Mouse (Mus musculus) lung, adult 2 months (tissue): Measurements from ENCODE around the gene H13. TPM values are rescaled to one million over a fixed set of nuclear protein-coding genes. Genes with fewer than 3 reads are reported as not detected.
A peak's percentile ranks its signal among the peaks of the same experiment; 100 is the strongest.

Experiments used
- DNase-seq: peaks from one replicate; pipeline ENCODE4 v3.0.0; 2022
- H3K4me1 ChIP-seq: fragments of 200-500 bp; 2 replicates; pipeline ENCODE4 v1.6.1; 2011; ENCODE audit warnings: low read length; ENCODE audit not compliant: control insufficient read depth, insufficient read depth
- H3K4me3 ChIP-seq: fragments of 200-500 bp; replicated peaks from 2 replicates; pipeline ENCODE3; 2011; ENCODE audit warnings: low read depth, mild to moderate bottlenecking, control low read depth, low read length; ENCODE audit errors: extremely low read depth
- CTCF ChIP-seq: fragments of 200-500 bp; IDR thresholded peaks from 2 replicates; pipeline ENCODE4 v1.5.1; 2011; ENCODE audit warnings: mild to moderate bottlenecking, low read length, control low read depth; ENCODE audit not compliant: insufficient read depth
- POLR2A ChIP-seq: fragments of 200-500 bp; IDR thresholded peaks from 2 replicates; pipeline ENCODE4 v1.6.1; 2011; ENCODE audit warnings: low read depth, mild to moderate bottlenecking, control low read depth, low read length, borderline replicate concordance; ENCODE audit errors: extremely low read depth
- WGBS: fragments of 180-500 bp; shearing (Covaris S2); methylation state at CpG from one replicate; pipeline ENCODE4 v1.1.7; 2018; 5-methylcytosine and 5-hydroxymethylcytosine counted together
- polyA plus RNA-seq: library from polyadenylated mRNA; depleted of rRNA; stranded (reverse); fragments of >200 nt; gene quantifications from 2 replicates; pipeline ENCODE4 v1.2.3, GENCODE M21; 2012; rRNA removed

H13 gene
- polyA plus RNA-seq = 125 and 149 TPM in 2 replicates

DNA sequence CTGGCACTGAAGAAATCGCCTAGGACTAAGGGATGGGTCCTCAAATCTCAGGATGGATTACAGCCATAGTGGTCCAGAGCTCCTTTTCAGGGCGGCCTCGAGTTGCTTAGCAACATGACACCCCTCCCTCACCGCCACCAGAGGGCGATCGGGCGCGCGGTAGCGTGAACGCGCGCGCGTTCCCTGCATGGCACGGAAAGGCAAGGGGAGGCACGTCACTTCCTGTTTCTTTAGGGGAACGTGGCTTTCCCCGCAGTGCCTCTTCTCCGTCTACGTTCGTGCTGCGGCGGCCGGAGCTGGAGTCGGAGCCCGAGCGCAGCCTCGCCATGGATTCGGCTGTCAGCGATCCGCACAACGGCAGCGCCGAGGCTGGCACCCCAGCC is at the start of gene H13:
H13 (plus strand) TSS at position 206 of the 383 bp plus-strand sequence.
- under 1% methylated on average over 35 of the region's 35 CpGs for WGBS
- H3K4me3 ChIP-seq = peak within 1 kb of the TSS; percentile 77
- peaks cover 18% of the 10 kb centered on the region for H3K4me1 ChIP-seq
- peak; percentile 90 for TF ChIP-seq CTCF
- peak; percentile 98 for TF ChIP-seq POLR2A
- DNase-seq = peak; percentile 90

- H3K4me3 ChIP-seq = no peak overlapping the region
- TF ChIP-seq POLR2A (no peak), CTCF (no peak)
- no peaks in the 10 kb centered on the region for H3K4me1 ChIP-seq
- DNase-seq = no peak
- 50% methylated on average over 9 of the region's 9 CpGs for WGBS
Measured at GRCm38 (mm10) chr2:152620367-152621134, 48.7 kb upstream of the H13 start.

DNA sequence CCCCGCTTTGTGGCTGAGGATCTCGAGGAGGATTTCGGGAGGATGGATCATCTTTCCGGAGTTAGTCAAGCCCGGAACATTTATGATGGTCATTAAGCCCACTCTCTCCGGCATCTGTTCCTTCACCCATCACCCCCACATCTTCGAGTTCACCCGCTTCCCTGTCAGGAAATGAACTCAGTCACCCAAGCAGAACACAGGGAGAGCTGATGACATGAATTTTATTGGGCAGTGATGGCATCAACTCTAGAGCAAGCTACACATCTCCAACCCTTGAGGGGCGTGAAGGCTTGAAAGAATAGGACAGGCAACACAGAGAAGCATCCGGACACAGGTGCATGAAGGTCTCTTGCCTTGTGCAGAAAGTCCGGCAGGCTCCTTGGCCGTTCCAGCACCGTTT is 47.1 kb upstream of the H13 start:
- TF ChIP-seq CTCF (no peak), POLR2A (no peak)
- Histone ChIP-seq H3K4me3 (no peak overlapping the region), H3K4me1 (no peaks in the 10 kb centered on the region)
- DNase-seq = no peak
- 84% methylated on average over 13 of the region's 13 CpGs for WGBS

- 81% methylated on average over 7 of the region's 7 CpGs for WGBS
- H3K4me3 ChIP-seq = no peak within 1 kb of the TSS
- no peak for DNase-seq
- H3K4me1 ChIP-seq = no peaks in the 10 kb centered on the region
- TF ChIP-seq CTCF = no peak
- no peak for TF ChIP-seq POLR2A
Measured at GRCm38 (mm10) chr2:152622953-152623352, 46.3 kb upstream of the H13 start, which contains the start of gene Defb25. TSS of gene Defb25 (minus strand) at chr2:152623053.

DNA sequence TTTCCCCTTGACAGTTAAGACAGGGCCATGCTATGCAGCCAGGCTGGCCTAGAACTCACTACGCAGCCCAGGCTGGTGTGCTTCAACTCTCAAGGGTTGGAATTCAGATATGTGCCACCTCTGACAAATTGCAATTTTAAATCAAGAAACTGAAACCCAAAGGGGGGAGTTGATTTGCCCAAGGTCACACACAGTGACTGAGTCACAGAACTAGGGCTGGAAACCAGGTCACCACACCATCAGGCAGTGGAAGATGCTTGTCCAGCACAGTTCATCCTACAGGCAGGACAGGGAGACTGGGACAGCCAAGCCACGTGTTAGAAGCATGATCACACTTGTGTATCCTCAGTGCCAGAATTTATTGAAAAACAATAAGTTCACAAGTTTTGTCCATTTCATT is 44.7 kb upstream of the H13 start:
- Histone ChIP-seq H3K4me1 (no peaks in the 10 kb centered on the region), H3K4me3 (no peak overlapping the region)
- no peak for TF ChIP-seq POLR2A
- no peak for TF ChIP-seq CTCF
- 83% methylated on average over 2 of the region's 2 CpGs for WGBS
- DNase-seq = no peak

- TF ChIP-seq POLR2A = no peak
- no peak for TF ChIP-seq CTCF
- no peak for DNase-seq
- Histone ChIP-seq H3K4me1 (no peaks in the 10 kb centered on the region), H3K4me3 (no peak overlapping the region)
- 15% methylated on average over 1 of the region's 1 CpGs for WGBS
Measured at GRCm38 (mm10) chr2:152625256-152625655, 44.0 kb upstream of the H13 start.

DNA sequence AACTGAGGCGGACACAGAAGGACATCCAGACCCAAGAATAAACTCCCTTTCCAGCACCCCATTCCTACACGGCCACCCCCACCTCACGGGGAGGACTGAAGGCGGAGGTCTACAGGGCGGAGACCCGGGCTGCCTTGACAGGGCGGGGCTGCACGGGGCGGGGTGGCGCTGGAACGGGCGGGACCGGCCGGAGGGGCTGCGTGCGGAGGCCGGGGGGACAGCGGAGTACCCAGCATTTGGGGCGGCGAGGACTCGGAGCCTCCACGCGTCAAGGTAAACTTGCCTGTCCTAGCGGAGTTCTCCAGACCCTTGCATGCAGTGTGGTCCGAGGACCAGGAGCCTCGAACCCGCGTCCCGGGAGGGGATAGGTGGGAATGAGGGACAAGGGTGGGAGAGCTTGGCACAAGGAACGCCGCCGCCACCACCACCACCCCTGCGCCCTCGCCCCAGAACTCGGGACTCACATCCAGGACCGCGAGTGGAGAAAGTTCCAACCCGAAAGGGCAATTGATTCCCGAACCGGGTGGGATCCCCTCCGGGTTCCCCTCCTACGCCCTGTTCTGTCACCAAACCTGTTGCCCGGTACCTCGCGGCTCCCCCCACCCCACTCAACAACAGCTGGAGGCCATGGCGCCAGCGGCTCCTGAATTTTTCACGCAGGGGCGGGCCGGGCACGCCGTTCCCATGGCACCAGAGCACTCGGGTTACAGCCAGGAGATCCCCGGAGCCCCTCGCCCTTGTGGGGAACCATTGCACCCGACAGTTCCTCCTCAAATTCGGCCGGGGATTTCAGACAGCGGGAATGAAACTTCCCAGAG is 42.3 kb upstream of the H13 start, which contains the start of gene Rem1:
Rem1 (plus strand) TSS at position 178 of the 818 bp plus-strand sequence.
- 3% methylated on average over 59 of the region's 59 CpGs for WGBS
- Histone ChIP-seq H3K4me1 (no peaks in the 10 kb centered on the region), H3K4me3 (peak within 1 kb of the TSS; percentile 61)
- TF ChIP-seq POLR2A = peak; percentile 50; the same call in 1 of the 2 replicates
- no peak for TF ChIP-seq CTCF
- no peak for DNase-seq

GRCm38 (mm10) chr2:152628066-152628465 is 41.2 kb upstream of the H13 start:
- DNase-seq = no peak
- Histone ChIP-seq H3K4me3 (peak overlapping the region; percentile 26), H3K4me1 (no peaks in the 10 kb centered on the region)
- 42% methylated on average over 17 of the region's 17 CpGs for WGBS
- no peak for TF ChIP-seq POLR2A
- no peak for TF ChIP-seq CTCF

DNA sequence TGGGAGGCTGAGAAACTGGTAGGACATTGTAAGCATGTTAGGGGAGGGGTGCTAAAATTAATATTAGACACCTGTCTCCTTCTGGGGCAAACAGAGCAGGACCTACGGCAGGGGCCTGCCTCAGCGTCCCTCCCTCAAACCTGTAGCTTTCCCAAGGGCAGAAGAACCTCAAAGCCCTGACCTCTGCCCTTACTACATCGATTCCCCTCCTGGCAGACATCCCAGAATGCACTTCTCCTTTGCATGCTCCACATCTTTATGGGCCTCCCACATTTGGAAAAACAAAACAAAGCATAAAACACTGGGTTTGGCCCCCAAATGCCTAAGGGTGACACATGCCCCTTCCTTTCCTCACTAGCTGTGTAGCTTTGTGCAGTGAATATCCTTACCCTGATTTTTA is 40.0 kb upstream of the H13 start:
- TF ChIP-seq CTCF (no peak), POLR2A (no peak)
- H3K4me1 ChIP-seq = 0 out of 2 replicates have a peak, but pooled peaks cover 3% of the 10 kb centered on the region
- WGBS = 39% methylated on average over 3 of the region's 3 CpGs
- H3K4me3 ChIP-seq = no peak overlapping the region
- DNase-seq = no peak

DNA sequence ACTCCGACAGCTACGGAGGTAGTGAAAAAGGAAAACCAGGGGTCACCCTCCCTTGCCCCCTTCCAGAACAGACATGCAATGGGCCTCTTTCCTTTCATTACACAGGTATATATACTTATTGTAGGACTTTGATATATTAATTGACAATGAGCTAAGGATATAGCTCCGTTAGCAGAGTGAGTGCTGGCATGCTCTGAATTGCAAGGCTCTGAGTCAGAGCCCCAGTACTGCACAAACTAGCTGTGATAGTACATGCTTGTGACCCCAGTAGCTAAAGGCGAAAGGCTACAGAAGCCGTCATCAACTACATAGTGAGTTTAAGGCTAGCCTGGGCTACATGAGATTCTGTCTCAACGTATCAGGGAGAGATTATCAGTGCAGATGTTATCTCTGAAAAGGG is 39.4 kb upstream of the H13 start:
- Histone ChIP-seq H3K4me1 (0 out of 2 replicates have a peak, but pooled peaks cover 3% of the 10 kb centered on the region), H3K4me3 (no peak overlapping the region)
- no peak for DNase-seq
- TF ChIP-seq POLR2A = no peak
- no peak for TF ChIP-seq CTCF
- whole genome bisulfite sequencing = 77% methylated on average over 6 of the region's 6 CpGs
